Comparison of ENCODE assay signal across 27 mouse cellular contexts in the genomic region with DNA sequence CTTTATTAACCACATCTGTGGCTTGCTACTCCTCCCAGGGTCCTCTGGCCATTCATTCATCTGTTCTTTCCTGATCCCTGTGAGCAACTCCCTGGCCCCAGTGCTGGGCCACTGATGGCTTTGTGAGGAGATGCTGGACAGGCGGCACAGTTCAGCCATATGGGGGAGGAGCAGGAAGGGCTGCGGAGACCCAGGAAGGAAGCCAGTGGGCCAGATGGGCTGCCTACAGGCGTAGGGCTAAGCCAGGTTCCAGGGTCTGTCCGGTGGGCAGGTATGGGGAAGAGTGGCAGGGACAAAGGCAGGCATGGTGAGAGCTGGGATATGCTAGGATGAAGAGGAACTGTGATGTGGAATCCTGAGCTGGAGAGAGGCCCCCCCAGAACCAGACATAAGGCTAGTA. TPM values are rescaled to one million over a fixed set of nuclear protein-coding genes. Genes with fewer than 3 reads are reported as not detected.
DNase-seq lines count a peak whose midpoint lies in the region.
"Had no signal": no experiment of that assay in that cellular context is flagged by ENCODE, and none has a peak within 500 bp of the region (broad histone marks: within the 10 kb centered on the region; RNA-seq: fewer than 3 reads in every experiment).

No protein-coding gene starts in this region.

- WGBS in heart, embryonic 10.5 days: 76% methylated on average over 4 of the region's 4 CpGs

- H3K4me1 ChIP-seq in heart, embryonic 10.5 days: peaks cover 38% of the 10 kb centered on the region

- H3K27me3 ChIP-seq in heart, embryonic 10.5 days (ENCODE audit: insufficient read depth, poor library complexity, severe bottlenecking): peaks cover 57% of the 10 kb centered on the region; the same call in 1 of the 2 replicates
- H3K27me3 ChIP-seq: neural tube, embryonic 12.5 days had no signal

- peak overlapping the region; percentile 47; the same call in 1 of the 2 replicates for H3K27ac ChIP-seq in heart, embryonic 10.5 days
- H3K27ac ChIP-seq: hindbrain, embryonic 13.5 days; left cerebral cortex, adult 2 months; liver, embryonic 14.5 days; neural tube, embryonic 12.5 days had no signal

- no peak for DNase-seq in heart, embryonic 10.5 days (ENCODE audit: low spot score)
- DNase-seq in heart, adult 9 months (ENCODE audit: low spot score in 2 of 2): no peak
- peak; percentile 76 for DNase-seq in cerebellum, adult 11-12 months
- peak; percentile 51 for DNase-seq in cerebellum, adult 8-10 months
- DNase-seq in cerebellum, postnatal 25 days: peak; percentile 75 to 78
- no peak for DNase-seq in gastrocnemius, postnatal 25 days
- DNase-seq in kidney, postnatal 36 days: no peak
- no peak for DNase-seq in thymus, adult 18-20 months
- DNase-seq: gastrocnemius, postnatal 36 days; heart, adult 18-20 months; kidney, adult 9 months; liver; lung, adult 2 months; lung, postnatal 14 days; right cerebral cortex, postnatal 4 days; thymus, postnatal 4 days had no signal

- no peaks in the 10 kb centered on the region for H3K36me3 ChIP-seq in heart, embryonic 10.5 days
- H3K36me3 ChIP-seq: hindbrain, embryonic 13.5 days; neural tube, embryonic 12.5 days had no signal

- H3K4me3 ChIP-seq in heart, embryonic 10.5 days: no peak overlapping the region
- H3K4me3 ChIP-seq: hindbrain, embryonic 13.5 days; left cerebral cortex, adult 2 months; myocyte; neural tube, embryonic 12.5 days had no signal

- no peaks in the 10 kb centered on the region for H3K9me3 ChIP-seq in heart, embryonic 10.5 days
- H3K9me3 ChIP-seq: hindbrain, embryonic 13.5 days; neural tube, embryonic 12.5 days had no signal

RNA-seq across cellular contexts. Expression of a gene that starts 55.8 kb away (rescaled TPM):
- polyA plus RNA-seq in heart, embryonic 10.5 days (2016; fragmentation: Nextera tagmentation; extraction: Ambion mirVana): 0.14 and 0.25 TPM in 2 replicates
- not detected for total RNA-seq in gastrocnemius, postnatal 25 days (2021)
- total RNA-seq: adrenal gland, postnatal 14 days; gastrocnemius, adult 18-20 months; gastrocnemius, postnatal 36 days; heart, adult 18-20 months; heart, postnatal 14 days had no signal
- polyA plus RNA-seq: CD4-positive, CD25-positive, alpha-beta regulatory T cell, adult 4 months; heart, embryonic 14.5 days; intestine, postnatal 0 days; lung, adult 2 months; myocyte had no signal

Comparison
In these comparisons a context has a peak if more than half of its experiments do, and no peak if none do; other contexts are left out.
1. DNase-seq: peak in cerebellum, adult 11-12 months (single experiment), cerebellum, adult 8-10 months (single experiment) and cerebellum, postnatal 25 days (2 of 2); none in heart, embryonic 10.5 days (single experiment), heart, adult 9 months (0 of 2), gastrocnemius, postnatal 25 days (single experiment), kidney, postnatal 36 days (0 of 2) and thymus, adult 18-20 months (0 of 2).